Mouse (Mus musculus) midbrain, embryonic 11.5 days (tissue): ENCODE measurements around the gene Ccdc159. TPM values are rescaled to one million over a fixed set of nuclear protein-coding genes. Genes with fewer than 3 reads are reported as not detected.

Experiments used
- polyA plus RNA-seq: library from polyadenylated mRNA; unstranded; fragments of >200 nt; fragmentation: Nextera tagmentation; extraction: Ambion mirVana; gene quantifications from 2 replicates; pipeline ENCODE4 v1.2.1, GENCODE M21; 2014

Ccdc159 gene
- polyA plus RNA-seq, 1 experiment from 2014 or later = 3.4 TPM

Other genes with a start within 250 kb of the Ccdc159 start
- 18.9 and 22.1 TPM in 2 replicates for gene Ldlr, start 204.0 kb upstream of the Ccdc159 start, polyA plus RNA-seq
- 91.3 and 115 TPM in 2 replicates for gene Spc24, start 167.2 kb upstream of the Ccdc159 start, polyA plus RNA-seq
- gene Kank2, start 128.7 kb upstream of the Ccdc159 start, polyA plus RNA-seq = 3.5 and 3.9 TPM in 2 replicates
- gene Angptl8, start 92.0 kb upstream of the Ccdc159 start, polyA plus RNA-seq = 0.19 and 0.22 TPM in 2 replicates
- gene Dock6, start 74.8 kb upstream of the Ccdc159 start, polyA plus RNA-seq = 15.1 and 15.9 TPM in 2 replicates
- 7.8 and 9.1 TPM in 2 replicates for gene Rab3d, start 9.3 kb upstream of the Ccdc159 start, polyA plus RNA-seq
- gene Tmem205, start 85 bp downstream of the Ccdc159 start, polyA plus RNA-seq = 30.6 and 35.7 TPM in 2 replicates
- 19.1 and 22.2 TPM in 2 replicates for gene Plppr2, start 9.6 kb downstream of the Ccdc159 start, polyA plus RNA-seq
- 20.3 and 22.3 TPM in 2 replicates for gene Swsap1, start 28.3 kb downstream of the Ccdc159 start, polyA plus RNA-seq
- 3.4 and 5.2 TPM in 2 replicates for gene Epor, start 36.0 kb downstream of the Ccdc159 start, polyA plus RNA-seq
- 0.97 and 2.2 TPM in 2 replicates for gene Rgl3, start 62.0 kb downstream of the Ccdc159 start, polyA plus RNA-seq
- 4.7 and 6.3 TPM in 2 replicates for gene Ccdc151, start 75.2 kb downstream of the Ccdc159 start, polyA plus RNA-seq
- gene Prkcsh, start 75.3 kb downstream of the Ccdc159 start, polyA plus RNA-seq = 85.5 and 86.9 TPM in 2 replicates
- gene Elavl3, start 124.6 kb downstream of the Ccdc159 start, polyA plus RNA-seq = 49.8 and 53.9 TPM in 2 replicates
- gene Gm49318, start 143.8 kb downstream of the Ccdc159 start, polyA plus RNA-seq = not detected in 2 replicates
- 7.6 and 7.9 TPM in 2 replicates for gene Zfp653, start 143.9 kb downstream of the Ccdc159 start, polyA plus RNA-seq
- gene Ecsit, start 158.0 kb downstream of the Ccdc159 start, polyA plus RNA-seq = 31.2 and 31.5 TPM in 2 replicates
- 1.3 and 1.6 TPM in 2 replicates for gene Cnn1, start 171.7 kb downstream of the Ccdc159 start, polyA plus RNA-seq
- 208 and 225 TPM in 2 replicates for gene Elof1, start 189.7 kb downstream of the Ccdc159 start, polyA plus RNA-seq
- 15.4 and 19.7 TPM in 2 replicates for gene Acp5, start 208.2 kb downstream of the Ccdc159 start, polyA plus RNA-seq
- 63.9 and 66.6 TPM in 2 replicates for gene Pigyl, start 229.4 kb downstream of the Ccdc159 start, polyA plus RNA-seq